Mouse (Mus musculus) spleen, adult 2 months (tissue): Measurements from ENCODE around the gene Ccs. TPM values are rescaled to one million over a fixed set of nuclear protein-coding genes. Genes with fewer than 3 reads are reported as not detected.
"Not testable (repeated sequence)": the region's sequence is repeated elsewhere in the genome, so short reads cannot be mapped to it uniquely, and the experiment has no call there.

Source experiments
- DNase-seq, 2 experiments: peaks; one replicate each; pipeline versions ENCODE4 v3.0.0 to v3.0.0-alpha.2; 2012 to 2021; ENCODE audit warnings: low spot score in 2 of 2, low read depth in 1 of 2
- H3K27ac ChIP-seq: fragments of 200-500 bp; 2 replicates; pipeline ENCODE4 v1.5.1; 2012; ENCODE audit warnings: low read length, inconsistent platforms; ENCODE audit not compliant: insufficient read depth
- H3K27me3 ChIP-seq: fragments of 200-500 bp; 2 replicates; pipeline ENCODE4 v1.6.1; 2012; ENCODE audit warnings: mild to moderate bottlenecking, moderate library complexity, low read length, inconsistent platforms; ENCODE audit not compliant: control insufficient read depth, insufficient read depth
- H3K36me3 ChIP-seq: fragments of 200-500 bp; 2 replicates; pipeline ENCODE4 v1.6.1; 2012; ENCODE audit warnings: mild to moderate bottlenecking, low read length, inconsistent platforms; ENCODE audit not compliant: control insufficient read depth, insufficient read depth
- H3K4me1 ChIP-seq: fragments of 200-500 bp; 2 replicates; pipeline ENCODE4 v1.6.1; 2011; ENCODE audit warnings: inconsistent platforms; ENCODE audit not compliant: control insufficient read depth, insufficient read depth, insufficient read length
- H3K4me3 ChIP-seq: fragments of 200-500 bp; 2 replicates; pipeline ENCODE4 v1.5.1; 2011; ENCODE audit warnings: mild to moderate bottlenecking, inconsistent platforms; ENCODE audit not compliant: insufficient read depth, insufficient read length; ENCODE audit errors: extremely low read depth
- CTCF ChIP-seq: fragments of 200-500 bp; IDR thresholded peaks from 2 replicates; pipeline ENCODE4 v1.5.1; 2011; ENCODE audit warnings: mild to moderate bottlenecking, inconsistent platforms; ENCODE audit not compliant: insufficient read depth, insufficient read length, insufficient replicate concordance; ENCODE audit errors: extremely low read depth
- POLR2A ChIP-seq: fragments of 200-500 bp; IDR thresholded peaks from 2 replicates; pipeline ENCODE4 v1.6.1; 2011; ENCODE audit warnings: low read depth, low read length, inconsistent platforms
- WGBS: fragments of 180-500 bp; shearing (Covaris S2); methylation state at CpG from one replicate; pipeline ENCODE4 v1.1.7; 2018; 5-methylcytosine and 5-hydroxymethylcytosine counted together
- polyA plus RNA-seq: library from polyadenylated mRNA; depleted of rRNA; stranded (reverse); fragments of >200 nt; gene quantifications from 2 replicates; pipeline ENCODE4 v1.2.3, GENCODE M21; 2012

The Ccs gene
- polyA plus RNA-seq, 1 experiment: 19.3 TPM

DNA sequence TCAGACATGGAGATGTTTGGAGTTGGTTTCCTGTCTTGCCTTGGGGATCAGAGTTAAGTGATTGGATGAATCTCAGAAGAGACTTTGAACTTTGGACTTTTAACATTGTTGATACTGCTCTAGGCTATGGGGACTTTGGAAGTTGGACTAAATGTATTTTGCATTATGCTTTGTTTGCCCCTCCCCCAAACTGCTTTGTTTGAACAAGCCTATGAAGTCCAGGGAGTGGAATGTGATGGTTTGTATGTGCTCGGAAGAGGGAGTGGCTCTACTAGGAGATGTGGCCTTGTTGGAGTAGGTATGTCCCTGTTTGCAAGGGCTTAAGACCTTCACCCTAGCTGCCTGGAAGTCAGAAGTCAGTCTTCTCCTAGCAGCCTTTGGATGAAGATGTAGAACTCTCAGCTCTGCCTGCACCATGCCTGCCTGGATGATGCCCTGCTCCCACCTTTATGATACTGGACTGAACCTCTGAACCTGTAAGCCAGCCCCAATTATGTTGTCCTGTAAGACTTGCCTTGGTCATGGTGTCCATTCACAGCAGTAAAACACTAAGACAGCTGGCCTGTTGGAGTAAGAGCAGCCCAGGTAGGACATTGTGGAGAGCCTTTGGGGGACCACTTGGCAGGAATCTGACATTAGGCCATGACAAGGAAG lies 21.8 kb downstream of the Ccs start:
- 86% methylated on average over 1 of the region's 1 CpGs for WGBS
- no peaks in the 10 kb centered on the region for H3K27me3 ChIP-seq
- no peaks in the 10 kb centered on the region for H3K36me3 ChIP-seq
- H3K4me3 ChIP-seq: no peak overlapping the region
- TF ChIP-seq POLR2A: no peak
- no peak for TF ChIP-seq CTCF
- no peak overlapping the region for H3K27ac ChIP-seq
- no peaks in the 10 kb centered on the region for H3K4me1 ChIP-seq
- DNase-seq: no peak

GRCm38 (mm10) chr19:4813015-4813414 lies 26.1 kb downstream of the Ccs start:
- peaks cover 8% of the 10 kb centered on the region for H3K4me1 ChIP-seq
- no peaks in the 10 kb centered on the region for H3K27me3 ChIP-seq
- peak in 1 of 2 experiments; percentile 11 for DNase-seq
- H3K36me3 ChIP-seq: no peaks in the 10 kb centered on the region
- WGBS: 92% methylated on average over 6 of the region's 6 CpGs
- no peak overlapping the region for H3K27ac ChIP-seq
- H3K4me3 ChIP-seq: no peak overlapping the region
- TF ChIP-seq CTCF: no peak
- TF ChIP-seq POLR2A: no peak

DNA sequence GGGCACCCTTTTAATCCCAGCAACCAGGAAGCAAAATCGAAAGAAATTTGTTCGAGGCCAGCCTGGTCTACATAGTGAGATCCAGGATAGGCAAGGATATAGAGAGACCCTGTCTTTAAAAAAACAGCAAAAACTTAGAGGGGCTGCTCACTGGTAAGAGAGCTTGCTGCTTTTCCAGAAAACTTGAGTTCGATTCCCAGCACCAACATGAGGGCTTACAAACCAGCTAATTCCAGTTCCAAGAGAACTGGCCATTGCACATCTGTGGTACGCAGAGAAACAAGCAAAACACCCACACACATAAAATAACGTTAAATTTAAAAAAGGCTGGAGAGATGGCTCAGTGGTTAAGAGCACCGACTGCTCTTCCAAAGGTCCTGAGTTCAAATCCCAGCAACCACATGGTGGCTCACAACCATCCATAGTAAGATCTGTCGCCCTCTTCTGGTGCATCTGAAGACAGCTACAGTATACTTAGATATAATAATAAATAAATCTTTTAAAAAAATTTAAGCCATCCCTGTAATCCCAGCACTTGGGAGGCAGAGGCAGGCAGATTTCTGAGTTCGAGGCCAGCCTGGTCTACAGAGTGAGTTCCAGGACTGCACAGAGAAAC lies 26.7 kb downstream of the Ccs start:
- WGBS: 77% methylated on average over 8 of the region's 8 CpGs
- H3K4me1 ChIP-seq, H3K4me3 ChIP-seq, H3K27ac ChIP-seq, H3K36me3 ChIP-seq, H3K27me3 ChIP-seq, DNase-seq: not testable (repeated sequence)

DNA sequence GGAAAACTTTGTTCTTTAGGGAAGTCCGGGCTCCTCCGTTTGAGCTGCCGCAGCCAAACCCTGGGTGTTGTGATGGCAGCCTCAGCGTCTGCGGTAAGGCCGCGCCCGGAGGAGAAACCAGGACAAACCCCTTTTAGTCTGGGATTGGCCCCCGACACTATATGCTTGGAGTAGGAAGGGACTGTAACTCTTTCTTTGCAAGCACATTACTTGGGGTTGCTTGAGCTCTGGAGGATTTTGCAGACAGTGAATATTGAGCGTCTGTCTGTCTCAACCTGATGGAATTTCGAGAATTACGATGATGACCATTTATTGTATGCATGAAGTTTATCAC lies 27.3 kb downstream of the Ccs start:
- H3K36me3 ChIP-seq: no peaks in the 10 kb centered on the region
- H3K27ac ChIP-seq: peak overlapping the region; percentile 83
- H3K4me1 ChIP-seq: peaks cover 8% of the 10 kb centered on the region
- no peak for DNase-seq
- peak overlapping the region; percentile 69 for H3K4me3 ChIP-seq
- no peaks in the 10 kb centered on the region for H3K27me3 ChIP-seq
- WGBS: 2% methylated on average over 12 of the region's 12 CpGs
- TF ChIP-seq POLR2A: no peak
- TF ChIP-seq CTCF: no peak

DNA sequence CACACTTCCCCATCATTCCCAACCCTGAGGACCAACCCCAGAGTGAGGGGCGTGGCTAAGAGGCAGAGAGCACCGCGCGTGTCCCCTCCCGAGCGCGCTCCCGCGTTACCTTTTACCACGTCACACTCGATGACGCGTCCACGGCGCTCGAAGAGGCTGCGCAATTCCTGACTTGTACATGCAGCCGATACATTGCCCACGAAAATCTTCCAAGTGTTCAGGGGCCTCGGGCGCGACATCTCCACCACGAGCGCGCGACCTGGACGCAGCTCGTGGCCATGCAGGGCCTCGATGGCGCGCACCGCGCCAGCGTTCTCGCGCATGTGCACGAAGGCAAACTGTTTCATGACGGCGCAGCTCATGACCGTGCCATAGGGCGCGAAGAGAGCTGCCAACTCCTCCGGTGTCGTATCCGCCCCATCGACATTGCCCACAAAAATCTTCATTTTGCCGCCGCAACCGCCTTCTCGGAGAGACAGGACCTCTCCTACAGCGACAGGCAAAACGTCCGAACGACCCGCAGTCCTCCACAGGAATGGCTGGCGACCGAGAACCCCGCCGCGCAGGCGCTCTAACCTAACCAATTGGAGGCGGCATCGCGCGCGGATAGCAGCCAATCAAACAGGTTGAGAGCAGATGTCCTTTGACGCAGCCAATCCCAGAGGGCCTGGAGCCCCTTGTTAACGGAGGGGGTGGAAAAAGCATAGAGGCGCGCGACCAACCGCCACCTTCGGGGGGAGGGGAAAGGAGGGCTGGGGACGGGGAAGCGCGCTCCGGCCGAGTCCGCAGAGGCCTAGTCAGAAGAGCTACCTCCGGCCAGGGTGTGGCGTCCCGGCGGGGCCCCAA lies 27.8 kb downstream of the Ccs start, which contains the start of the genes Gm21992 and Rbm14:
Gm21992 (minus strand) TSS at position 550 of the 846 bp plus-strand sequence.
Rbm14 (minus strand) TSS at position 572 of the 846 bp plus-strand sequence.
- H3K4me1 ChIP-seq: peaks cover 8% of the 10 kb centered on the region
- no peaks in the 10 kb centered on the region for H3K27me3 ChIP-seq
- H3K4me3 ChIP-seq: peak within 1 kb of the TSS; percentile 69
- H3K27ac ChIP-seq: peak within 1 kb of the TSS; percentile 84
- TF ChIP-seq CTCF: no peak
- peak; percentile 91 for TF ChIP-seq POLR2A
- WGBS: under 1% methylated on average over 83 of the region's 83 CpGs
- no peaks in the 10 kb centered on the region for H3K36me3 ChIP-seq
- peak; percentile 95 to 97 for DNase-seq

- Histone ChIP-seq H3K4me1 (peaks cover 8% of the 10 kb centered on the region), H3K4me3 (peak overlapping the region; percentile 69), H3K27me3 (no peaks in the 10 kb centered on the region), H3K36me3 (no peaks in the 10 kb centered on the region), H3K27ac (peak overlapping the region; percentile 84)
- DNase-seq: no peak
- no peak for TF ChIP-seq CTCF
- TF ChIP-seq POLR2A: no peak
- 1% methylated on average over 17 of the region's 17 CpGs for WGBS
Observed at GRCm38 (mm10) chr19:4810746-4811062, 28.4 kb downstream of the Ccs start.
